Mouse (Mus musculus): ENCODE data around the gene Sec61b. TPM values are rescaled to one million over a fixed set of nuclear protein-coding genes. Genes with fewer than 3 reads are reported as not detected.

Gene Sec61b
- total RNA-seq, 2 experiments from 2014 or later = 50.7 to 52.0 TPM

Other genes with a start within 250 kb of the Sec61b start
- 10 to 100 TPM; 16.8 to 19.3 TPM for gene Tgfbr1, start 121.4 kb upstream of the Sec61b start, total RNA-seq (2021)
- gene Alg2, start 325 bp upstream of the Sec61b start, total RNA-seq (2021) = 100 to 1,000 TPM; 139 to 152 TPM

Measured in left cerebral cortex, postnatal 14 days (tissue).